Mouse (Mus musculus) kidney, adult 2 months (tissue): ENCODE results near the gene Scpep1. TPM values are rescaled to one million over a fixed set of nuclear protein-coding genes. Genes with fewer than 3 reads are reported as not detected.
A peak's percentile ranks its signal among the peaks of the same experiment; 100 is the strongest.

ENCODE experiments used
- DNase-seq: peaks from one replicate; pipeline ENCODE4 v3.0.0; 2021
- H3K27ac ChIP-seq: fragments of 200-500 bp; 2 replicates; pipeline ENCODE4 v1.5.1; 2012; ENCODE audit warnings: low read depth, low read length, control low read depth, inconsistent platforms; ENCODE audit not compliant: insufficient read depth
- H3K27me3 ChIP-seq: fragments of 200-500 bp; replicated peaks from 2 replicates; pipeline ENCODE4 v1.6.1; 2012; ENCODE audit warnings: mild to moderate bottlenecking, moderate library complexity, low read length, inconsistent platforms; ENCODE audit not compliant: control insufficient read depth, insufficient read depth
- H3K36me3 ChIP-seq: fragments of 200-500 bp; 2 replicates; pipeline ENCODE4 v1.6.1; 2012; ENCODE audit warnings: mild to moderate bottlenecking, moderate library complexity, low read length, inconsistent platforms; ENCODE audit not compliant: control insufficient read depth, insufficient read depth
- H3K4me1 ChIP-seq: fragments of 200-500 bp; 2 replicates; pipeline ENCODE4 v1.6.1; 2011; ENCODE audit warnings: low read length; ENCODE audit not compliant: control insufficient read depth, insufficient read depth
- H3K4me3 ChIP-seq: fragments of 200-500 bp; 2 replicates; pipeline ENCODE4 v1.5.1; 2011; ENCODE audit warnings: mild to moderate bottlenecking, low read depth, low read length, control low read depth; ENCODE audit not compliant: insufficient read depth
- CTCF ChIP-seq: fragments of 200-500 bp; conservative IDR thresholded peaks from 2 replicates; pipeline ENCODE4 v1.5.1; 2011; ENCODE audit warnings: low read depth, mild to moderate bottlenecking, control low read depth, low read length, moderate library complexity, mixed read lengths; ENCODE audit not compliant: insufficient read depth, insufficient read length
- POLR2A ChIP-seq: fragments of 200-500 bp; IDR thresholded peaks from one replicate; pipeline ENCODE4 v1.6.1; 2011; ENCODE audit warnings: low read depth, low read length, control low read depth
- WGBS: fragments of 180-500 bp; shearing (Covaris S2); methylation state at CpG from one replicate; pipeline ENCODE4 v1.1.7; 2018; 5-methylcytosine and 5-hydroxymethylcytosine counted together
- polyA plus RNA-seq: library from polyadenylated mRNA; depleted of rRNA; stranded (reverse); fragments of >200 nt; gene quantifications from 2 replicates; pipeline ENCODE4 v1.2.3, GENCODE M21; 2012

The Scpep1 gene
- polyA plus RNA-seq, 1 experiment = 74.1 TPM

DNA sequence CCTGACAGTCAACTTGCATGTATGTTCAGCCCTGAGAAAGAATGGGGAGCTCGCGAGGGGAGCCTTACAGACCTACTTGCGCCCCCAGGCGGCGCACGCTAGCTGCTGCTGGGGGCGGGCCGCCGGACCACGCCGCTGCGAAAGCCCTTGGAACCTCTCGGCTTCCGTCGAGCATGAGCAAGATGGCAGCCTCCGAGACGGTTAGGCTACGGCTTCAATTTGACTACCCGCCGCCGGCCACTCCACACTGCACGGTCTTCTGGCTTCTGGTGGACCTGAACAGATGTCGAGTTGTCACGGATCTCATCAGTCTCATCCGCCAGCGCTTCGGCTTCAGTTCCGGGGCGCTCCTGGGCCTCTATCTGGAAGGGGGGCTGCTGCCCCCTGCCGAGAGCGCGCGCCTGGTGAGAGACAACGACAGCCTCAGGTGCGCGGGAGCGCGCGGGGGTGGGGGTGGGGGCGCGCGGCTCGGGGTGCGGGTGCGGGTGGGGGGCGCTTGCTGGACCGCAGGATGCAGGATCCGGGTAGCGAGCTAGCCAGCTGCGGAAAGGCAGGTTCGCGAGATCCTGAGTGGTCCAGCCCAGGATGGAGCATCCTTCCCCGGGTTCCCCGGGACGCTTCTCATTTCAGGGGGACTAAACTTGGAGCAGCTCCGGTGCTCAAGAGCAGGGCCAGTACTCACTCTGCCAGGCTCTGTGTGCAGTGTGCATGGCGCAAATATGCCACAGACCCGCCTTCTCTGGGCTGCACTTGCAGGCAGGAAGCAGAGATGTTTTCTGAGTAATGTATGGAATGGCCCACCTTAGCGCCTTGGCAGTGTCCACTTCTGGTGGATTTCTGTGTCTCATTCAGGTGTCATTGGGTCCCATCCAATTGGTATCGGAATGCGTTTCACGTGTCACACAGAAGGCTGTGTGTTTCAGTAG is 18.8 kb upstream of the Scpep1 start:
- peak; percentile 74 for TF ChIP-seq CTCF
- TF ChIP-seq POLR2A = no peak
- 1% methylated on average over 62 of the region's 62 CpGs for WGBS
- DNase-seq = peak; percentile 96
- peaks cover 4% of the 10 kb centered on the region for H3K4me1 ChIP-seq
- H3K4me3 ChIP-seq = peak overlapping the region; percentile 73
- no peaks in the 10 kb centered on the region for H3K36me3 ChIP-seq
- no peaks in the 10 kb centered on the region for H3K27me3 ChIP-seq
- H3K27ac ChIP-seq = peak overlapping the region; percentile 30; the same call in 1 of the 2 replicates

DNA sequence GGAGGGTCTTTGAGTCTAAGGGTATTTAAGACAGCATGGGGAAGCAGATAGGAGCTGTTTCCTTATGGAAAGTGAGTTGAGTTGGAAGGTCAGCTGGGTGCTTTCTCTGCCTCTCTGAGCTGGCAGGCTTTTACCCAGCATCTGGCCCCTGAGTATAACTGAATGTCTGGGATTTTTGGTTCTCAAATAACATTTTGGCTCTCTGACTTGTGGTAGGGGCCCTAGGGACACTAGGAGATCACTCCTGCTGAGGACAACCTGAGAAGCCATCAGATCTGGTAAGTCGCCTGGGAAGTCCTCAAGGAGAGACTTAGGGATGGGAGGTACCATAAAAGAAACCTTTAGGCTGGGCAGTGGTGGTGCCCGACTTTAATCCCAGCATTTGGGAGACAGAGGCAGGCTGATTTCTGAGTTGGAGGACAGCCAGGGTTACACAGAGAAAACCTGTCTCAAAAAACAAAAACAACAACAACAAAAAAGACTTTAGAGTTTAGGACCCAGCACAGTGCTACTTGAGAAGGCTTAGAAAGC is 15.0 kb upstream of the Scpep1 start, which contains the start of gene Coil:
TSS of gene Coil (plus strand) at position 51 of the 531 bp plus-strand sequence.
- Histone ChIP-seq H3K36me3 (no peaks in the 10 kb centered on the region), H3K4me1 (peaks cover 4% of the 10 kb centered on the region), H3K27ac (no peak within 1 kb of the TSS), H3K27me3 (no peaks in the 10 kb centered on the region), H3K4me3 (no peak within 1 kb of the TSS)
- peak; percentile 36 for DNase-seq
- no peak for TF ChIP-seq CTCF
- no peak for TF ChIP-seq POLR2A
- 40% methylated on average over 2 of the region's 2 CpGs for whole genome bisulfite sequencing

DNA sequence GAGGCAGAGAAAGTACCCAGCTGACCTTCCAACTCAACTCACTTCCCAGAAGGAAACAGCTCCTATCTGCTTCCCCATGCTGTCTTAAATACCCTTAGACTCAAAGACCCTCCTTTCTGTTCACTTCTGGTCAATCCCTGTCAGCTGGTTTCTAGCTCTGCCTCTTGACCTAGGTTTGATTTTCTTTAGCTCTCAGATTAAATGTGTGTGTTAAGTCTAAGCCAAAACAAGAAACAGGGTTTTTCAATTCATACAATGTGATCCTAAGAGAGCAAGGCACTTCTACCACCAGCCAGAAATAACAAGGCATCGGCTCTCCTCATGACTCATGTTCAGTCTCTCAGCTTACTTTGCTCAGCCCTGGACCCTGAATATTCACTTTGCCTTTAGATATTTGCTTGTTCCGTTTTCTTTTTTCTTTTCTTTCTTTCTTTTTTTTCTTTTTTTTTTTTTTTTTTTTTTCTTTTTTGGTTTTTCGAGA is 11.7 kb upstream of the Scpep1 start, which contains the start of gene Elobl:
TSS of gene Elobl (minus strand) at position 51 of the 481 bp plus-strand sequence.
- no peak within 1 kb of the TSS for H3K27ac ChIP-seq
- no peak within 1 kb of the TSS for H3K4me3 ChIP-seq
- no peaks in the 10 kb centered on the region for H3K36me3 ChIP-seq
- no peak for DNase-seq
- whole genome bisulfite sequencing = 92% methylated on average over 2 of the region's 3 CpGs
- no peaks in the 10 kb centered on the region for H3K4me1 ChIP-seq
- H3K27me3 ChIP-seq = no peaks in the 10 kb centered on the region
- TF ChIP-seq POLR2A (no peak), CTCF (no peak)

DNA sequence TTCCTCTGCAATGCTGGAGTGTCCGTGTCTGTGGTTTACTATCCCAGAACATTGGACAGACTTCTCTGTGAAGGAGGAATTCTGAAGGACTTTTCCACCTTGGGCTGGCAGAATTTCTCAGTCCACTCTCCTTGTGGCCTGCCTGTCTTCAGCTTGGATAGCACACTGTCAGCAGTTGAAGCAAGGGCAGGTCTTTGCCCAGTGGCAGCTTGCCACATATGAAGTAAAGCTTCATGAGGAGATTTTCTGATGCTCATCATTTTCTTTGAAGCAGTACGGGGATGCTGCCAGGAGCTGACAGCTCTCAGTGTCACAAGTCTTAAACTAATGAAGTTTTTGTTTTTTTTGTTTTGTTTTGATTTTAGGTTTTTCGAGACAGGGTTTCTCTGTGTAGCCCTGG is 3.6 kb upstream of the Scpep1 start:
- Histone ChIP-seq H3K27me3 (no peaks in the 10 kb centered on the region), H3K36me3 (no peaks in the 10 kb centered on the region), H3K4me3 (no peak overlapping the region), H3K4me1 (peaks cover 3% of the 10 kb centered on the region; the same call in 1 of the 2 replicates), H3K27ac (peak overlapping the region; percentile 61; the same call in 1 of the 2 replicates)
- DNase-seq = peak; percentile 85
- 59% methylated on average over 3 of the region's 3 CpGs for WGBS
- TF ChIP-seq CTCF (no peak), POLR2A (no peak)

DNA sequence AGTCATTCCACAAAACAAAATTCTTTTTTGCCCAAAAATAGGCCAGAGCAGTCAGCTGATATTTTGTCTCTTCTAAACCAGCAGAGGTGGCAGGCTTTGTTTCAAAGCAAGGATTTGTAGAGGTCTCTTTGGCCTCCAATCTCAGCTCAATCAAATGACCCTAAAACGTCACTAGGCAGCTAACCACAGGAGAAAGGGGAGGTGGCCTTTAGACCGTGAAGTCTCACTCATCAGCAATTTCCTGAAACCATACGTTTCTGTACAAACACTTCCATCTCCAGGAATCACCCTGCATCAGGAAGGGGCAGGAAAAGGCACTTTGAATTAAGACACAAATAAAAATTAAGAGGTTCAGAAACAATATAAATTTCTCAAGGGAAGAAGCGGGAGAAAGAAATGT is 462 bp downstream of the Scpep1 start:
- TF ChIP-seq CTCF (no peak), POLR2A (no peak)
- no peaks in the 10 kb centered on the region; the same call in 1 of the 2 replicates for H3K36me3 ChIP-seq
- peaks cover 3% of the 10 kb centered on the region; the same call in 1 of the 2 replicates for H3K4me1 ChIP-seq
- H3K4me3 ChIP-seq = peak overlapping the region; percentile 87
- H3K27me3 ChIP-seq = no peaks in the 10 kb centered on the region
- under 1% methylated on average over 4 of the region's 4 CpGs for WGBS
- H3K27ac ChIP-seq = peak overlapping the region; percentile 83
- peak; percentile 67 for DNase-seq

DNA sequence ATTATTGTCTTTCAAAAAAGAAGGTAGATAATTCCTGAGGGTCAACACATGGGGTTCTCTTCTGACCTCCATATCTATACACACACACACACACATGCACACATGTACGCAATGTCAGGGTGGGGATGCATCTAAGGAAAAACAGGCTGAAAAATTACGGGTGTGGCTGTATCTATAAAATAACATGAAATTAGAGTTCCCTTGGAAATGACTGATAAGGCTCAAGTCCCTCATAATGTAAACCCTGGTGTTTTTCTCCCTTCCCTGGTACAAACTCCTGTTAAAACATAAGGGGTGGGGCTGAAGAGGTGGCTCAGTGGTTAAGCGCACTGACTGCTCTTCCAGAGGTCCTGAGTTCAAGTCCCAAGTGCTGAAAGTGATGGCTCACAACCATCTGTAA is 1.7 kb downstream of the Scpep1 start:
- peaks cover 3% of the 10 kb centered on the region; the same call in 1 of the 2 replicates for H3K4me1 ChIP-seq
- no peak for TF ChIP-seq CTCF
- no peak for TF ChIP-seq POLR2A
- no peak overlapping the region for H3K27ac ChIP-seq
- H3K27me3 ChIP-seq = no peaks in the 10 kb centered on the region
- no peaks in the 10 kb centered on the region; the same call in 1 of the 2 replicates for H3K36me3 ChIP-seq
- DNase-seq = no peak
- H3K4me3 ChIP-seq = no peak overlapping the region
- 86% methylated on average over 3 of the region's 3 CpGs for WGBS
